Mouse (Mus musculus): Measurements from ENCODE around the gene Rmnd5a. TPM values are rescaled to one million over a fixed set of nuclear protein-coding genes. Genes with fewer than 3 reads are reported as not detected.
"Not testable (repeated sequence)": the region's sequence is repeated elsewhere in the genome, so short reads cannot be mapped to it uniquely, and the experiment has no call there.

The Rmnd5a gene
- polyA plus RNA-seq (2011; ENCODE audit: insufficient read length, low read depth, missing spikeins): 28.4 and 43.2 TPM in 2 replicates

GRCm38 (mm10) chr6:71440492-71441250, at the start of gene Rmnd5a:
TSS of gene Rmnd5a (minus strand) at chr6:71440637.
- TF ChIP-seq POLR2A (IDR thresholded peaks at IDR 0.05; ENCODE audit: low read depth, low read length) (peak; percentile 69), CTCF (IDR thresholded peaks at IDR 0.05; ENCODE audit: borderline replicate concordance, insufficient read depth, low read length) (no peak)
- Histone ChIP-seq H3K4me1 (ENCODE audit: control insufficient read depth, insufficient read depth, low read length) (peaks cover 6% of the 10 kb centered on the region), H3K27ac (ENCODE audit: insufficient read depth, low read length) (peak within 1 kb of the TSS; percentile 93), H3K4me3 (ENCODE audit: insufficient read depth, low read length) (peak within 1 kb of the TSS; percentile 63)

- TF ChIP-seq CTCF (IDR thresholded peaks at IDR 0.05; ENCODE audit: borderline replicate concordance, insufficient read depth, low read length): no peak
- no peak for TF ChIP-seq POLR2A (IDR thresholded peaks at IDR 0.05; ENCODE audit: low read depth, low read length)
- Histone ChIP-seq H3K4me3 (ENCODE audit: insufficient read depth, low read length) (no peak overlapping the region), H3K4me1 (ENCODE audit: control insufficient read depth, insufficient read depth, low read length) (no peaks in the 10 kb centered on the region), H3K27ac (ENCODE audit: insufficient read depth, low read length) (no peak overlapping the region)
Observed at GRCm38 (mm10) chr6:71487966-71488365, 47.5 kb upstream of the Rmnd5a start.

GRCm38 (mm10) chr6:71486867-71487266, 46.4 kb upstream of the Rmnd5a start:
- TF ChIP-seq POLR2A (IDR thresholded peaks at IDR 0.05; ENCODE audit: low read depth, low read length) (no peak), CTCF (IDR thresholded peaks at IDR 0.05; ENCODE audit: borderline replicate concordance, insufficient read depth, low read length) (no peak)
- H3K4me3 ChIP-seq (ENCODE audit: insufficient read depth, low read length): no peak overlapping the region
- H3K27ac ChIP-seq (ENCODE audit: insufficient read depth, low read length): no peak overlapping the region
- H3K4me1 ChIP-seq (ENCODE audit: control insufficient read depth, insufficient read depth, low read length): no peaks in the 10 kb centered on the region

- H3K4me3 ChIP-seq (ENCODE audit: insufficient read depth, low read length): no peak overlapping the region
- TF ChIP-seq CTCF (IDR thresholded peaks at IDR 0.05; ENCODE audit: borderline replicate concordance, insufficient read depth, low read length): no peak
- TF ChIP-seq POLR2A (IDR thresholded peaks at IDR 0.05; ENCODE audit: low read depth, low read length): no peak
- H3K27ac ChIP-seq (ENCODE audit: insufficient read depth, low read length): no peak overlapping the region
- H3K4me1 ChIP-seq (ENCODE audit: control insufficient read depth, insufficient read depth, low read length): no peaks in the 10 kb centered on the region
Observed at GRCm38 (mm10) chr6:71486226-71486625, 45.8 kb upstream of the Rmnd5a start.

- TF ChIP-seq CTCF (IDR thresholded peaks at IDR 0.05; ENCODE audit: borderline replicate concordance, insufficient read depth, low read length) (no peak), POLR2A (IDR thresholded peaks at IDR 0.05; ENCODE audit: low read depth, low read length) (no peak)
Observed at GRCm38 (mm10) chr6:71485246-71485645, 44.8 kb upstream of the Rmnd5a start.

GRCm38 (mm10) chr6:71481136-71481535, 40.7 kb upstream of the Rmnd5a start:
- no peak overlapping the region for H3K27ac ChIP-seq (ENCODE audit: insufficient read depth, low read length)
- TF ChIP-seq POLR2A (IDR thresholded peaks at IDR 0.05; ENCODE audit: low read depth, low read length) (no peak), CTCF (IDR thresholded peaks at IDR 0.05; ENCODE audit: borderline replicate concordance, insufficient read depth, low read length) (no peak)
- H3K4me1 ChIP-seq (ENCODE audit: control insufficient read depth, insufficient read depth, low read length): no peaks in the 10 kb centered on the region
- H3K4me3 ChIP-seq (ENCODE audit: insufficient read depth, low read length): no peak overlapping the region

More at GRCm38 (mm10) chr6:71485246-71485645, 44.8 kb upstream of the Rmnd5a start:
- no peak overlapping the region for H3K27ac ChIP-seq (ENCODE audit: insufficient read depth, low read length)
- no peak overlapping the region for H3K4me3 ChIP-seq (ENCODE audit: insufficient read depth, low read length)
- no peaks in the 10 kb centered on the region for H3K4me1 ChIP-seq (ENCODE audit: control insufficient read depth, insufficient read depth, low read length)

- Histone ChIP-seq H3K27ac (ENCODE audit: insufficient read depth, low read length) (no peak overlapping the region), H3K4me3 (ENCODE audit: insufficient read depth, low read length) (no peak overlapping the region), H3K4me1 (ENCODE audit: control insufficient read depth, insufficient read depth, low read length) (no peaks in the 10 kb centered on the region)
- no peak for TF ChIP-seq POLR2A (IDR thresholded peaks at IDR 0.05; ENCODE audit: low read depth, low read length)
- no peak for TF ChIP-seq CTCF (IDR thresholded peaks at IDR 0.05; ENCODE audit: borderline replicate concordance, insufficient read depth, low read length)
Observed at GRCm38 (mm10) chr6:71480136-71480535, 39.7 kb upstream of the Rmnd5a start.

GRCm38 (mm10) chr6:71479588-71479987, 39.2 kb upstream of the Rmnd5a start:
- H3K4me3 ChIP-seq (ENCODE audit: insufficient read depth, low read length); H3K27ac ChIP-seq (ENCODE audit: insufficient read depth, low read length); H3K4me1 ChIP-seq (ENCODE audit: control insufficient read depth, insufficient read depth, low read length): not testable (repeated sequence)

- not testable (repeated sequence) for H3K27ac ChIP-seq (ENCODE audit: insufficient read depth, low read length); H3K4me3 ChIP-seq (ENCODE audit: insufficient read depth, low read length); H3K4me1 ChIP-seq (ENCODE audit: control insufficient read depth, insufficient read depth, low read length)
Observed at GRCm38 (mm10) chr6:71478816-71479568, 38.6 kb upstream of the Rmnd5a start.

- Histone ChIP-seq H3K4me1 (ENCODE audit: control insufficient read depth, insufficient read depth, low read length) (no peaks in the 10 kb centered on the region), H3K27ac (ENCODE audit: insufficient read depth, low read length) (no peak overlapping the region), H3K4me3 (ENCODE audit: insufficient read depth, low read length) (no peak overlapping the region)
- TF ChIP-seq CTCF (IDR thresholded peaks at IDR 0.05; ENCODE audit: borderline replicate concordance, insufficient read depth, low read length): no peak
- TF ChIP-seq POLR2A (IDR thresholded peaks at IDR 0.05; ENCODE audit: low read depth, low read length): no peak
Observed at GRCm38 (mm10) chr6:71476783-71477182, 36.3 kb upstream of the Rmnd5a start.

Data from embryonic fibroblast, embryonic 13.5 days (primary cell).